Mouse (Mus musculus) liver, embryonic 14.5 days (tissue): ENCODE results near the gene Sectm1a. TPM values are rescaled to one million over a fixed set of nuclear protein-coding genes. Genes with fewer than 3 reads are reported as not detected.

Experiments
- ATAC-seq: fragments of 200-750 bp; cut with Nextera tagmentation; 2 replicates; pipeline ENCODE4 v1.8.0; 2017; ENCODE audit warnings: moderate number of reproducible peaks, mild to moderate bottlenecking, moderate library complexity; ENCODE audit not compliant: insufficient read depth
- DNase-seq, 3 experiments: peaks; one replicate each; pipeline ENCODE4 v3.0.0-alpha.2; 2012 to 2013; ENCODE audit warnings: low read depth in 3 of 3, low spot score in 3 of 3
- H3K27ac ChIP-seq: fragments of 300-500 bp; sonication (generic); 2 replicates; pipeline ENCODE4 v1.5.1; 2014; ENCODE audit warnings: moderate library complexity, mild to moderate bottlenecking, control low read depth, inconsistent platforms
- H3K27me3 ChIP-seq: fragments of 300-500 bp; sonication (generic); 2 replicates; pipeline ENCODE4 v1.6.1; 2014; ENCODE audit warnings: mild to moderate bottlenecking, low read length, moderate library complexity; ENCODE audit not compliant: control insufficient read depth, insufficient read depth
- H3K36me3 ChIP-seq: fragments of 300-500 bp; sonication (generic); replicated peaks from 2 replicates; pipeline ENCODE4 v1.6.1; 2014; ENCODE audit warnings: low read depth; ENCODE audit not compliant: control insufficient read depth, insufficient read depth
- H3K4me1 ChIP-seq, 2 experiments: fragments of 200-500 bp in 1 of 2; fragments of 300-500 bp in 1 of 2; sonication (generic) in 1 of 2; replicated peaks; 2 replicates each; pipeline ENCODE4 v1.6.1; 2012 to 2014; ENCODE audit warnings: antibody characterized with exemption in 1 of 2, inconsistent platforms in 1 of 2, low read length in 1 of 2; ENCODE audit not compliant: control insufficient read depth in 2 of 2, insufficient read depth in 2 of 2
- H3K4me2 ChIP-seq: fragments of 300-500 bp; sonication (generic); 2 replicates; pipeline ENCODE4 v1.6.1; 2014; ENCODE audit warnings: low read depth, mild to moderate bottlenecking, control low read depth, moderate library complexity
- H3K4me3 ChIP-seq, 2 experiments: fragments of 200-500 bp in 1 of 2; fragments of 300-500 bp in 1 of 2; sonication (generic) in 1 of 2; 2 replicates each; pipeline ENCODE4 v1.5.1; 2012 to 2014; ENCODE audit warnings: low read depth in 2 of 2, low read length in 2 of 2, mild to moderate bottlenecking in 2 of 2, control low read depth in 1 of 2, inconsistent platforms in 1 of 2, moderate library complexity in 1 of 2; ENCODE audit not compliant: insufficient read depth in 1 of 2
- H3K9ac ChIP-seq: fragments of 300-500 bp; sonication (generic); replicated peaks from 2 replicates; pipeline ENCODE4 v1.6.1; 2014; ENCODE audit warnings: mild to moderate bottlenecking, control low read depth, moderate library complexity
- H3K9me3 ChIP-seq: fragments of 300-500 bp; sonication (generic); 2 replicates; pipeline ENCODE4 v1.6.1; 2016; ENCODE audit warnings: low read length, mixed read lengths; ENCODE audit not compliant: control insufficient read depth
- CTCF ChIP-seq: IDR thresholded peaks from 2 replicates; pipeline ENCODE4 v1.5.1; 2016; ENCODE audit warnings: antibody characterized with exemption, low read depth, control low read depth
- EP300 ChIP-seq: IDR thresholded peaks from 2 replicates; pipeline ENCODE4 v1.6.1; 2016; ENCODE audit warnings: antibody characterized with exemption, low read depth
- WGBS: fragments of 180-500 bp; shearing (Covaris S2); extraction: QIAGEN DNeasy Blood & Tissue Kit; methylation state at CpG from one replicate; pipeline ENCODE4 v1.1.7; 2014; ENCODE audit not compliant: insufficient replicate concordance; 5-methylcytosine and 5-hydroxymethylcytosine counted together
- polyA plus RNA-seq, 2 experiments: library from polyadenylated mRNA; depleted of rRNA in 1 of 2; stranded (reverse) in 1 of 2; unstranded in 1 of 2; fragments of >200 nt; fragmentation: Nextera tagmentation in 1 of 2; extraction: Ambion mirVana in 1 of 2; gene quantifications; 2 replicates each; pipeline versions ENCODE4 v1.2.1 to v1.2.3; 2012 to 2014

The Sectm1a gene
- polyA plus RNA-seq, 2 experiments: 1.0 to 1.3 TPM

DNA sequence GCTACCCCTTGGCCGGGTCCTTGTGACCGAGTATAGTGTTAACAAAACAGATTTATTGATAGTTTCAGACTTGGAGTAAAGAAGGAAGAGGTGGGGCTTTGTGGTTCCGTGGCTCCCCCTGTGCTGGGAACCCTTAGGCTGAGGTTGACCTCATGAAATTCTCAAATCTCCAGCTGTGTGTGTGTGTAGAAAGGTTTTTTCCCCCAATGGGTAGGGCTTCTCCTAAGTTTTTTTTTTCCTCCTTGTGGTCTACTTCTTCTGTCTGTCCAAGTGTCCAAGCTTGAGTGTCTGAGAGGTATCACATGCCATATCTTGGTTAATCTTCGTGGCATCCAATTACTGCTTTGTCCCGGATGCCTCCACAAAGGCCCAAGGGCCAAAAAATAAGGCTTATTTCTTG is 47.9 kb downstream of the Sectm1a start:
- Histone ChIP-seq H3K9me3 (no peaks in the 10 kb centered on the region), H3K9ac (no peak overlapping the region), H3K4me2 (no peak overlapping the region), H3K4me1 (no peaks in the 10 kb centered on the region), H3K4me3 (no peak overlapping the region), H3K27ac (no peak overlapping the region), H3K36me3 (no peaks in the 10 kb centered on the region), H3K27me3 (no peaks in the 10 kb centered on the region; the same call in 1 of the 2 replicates)
- DNase-seq (no peak), ATAC-seq (no peak)
- TF ChIP-seq EP300 (no peak), CTCF (no peak)
- WGBS: 28% methylated on average over 5 of the region's 5 CpGs

DNA sequence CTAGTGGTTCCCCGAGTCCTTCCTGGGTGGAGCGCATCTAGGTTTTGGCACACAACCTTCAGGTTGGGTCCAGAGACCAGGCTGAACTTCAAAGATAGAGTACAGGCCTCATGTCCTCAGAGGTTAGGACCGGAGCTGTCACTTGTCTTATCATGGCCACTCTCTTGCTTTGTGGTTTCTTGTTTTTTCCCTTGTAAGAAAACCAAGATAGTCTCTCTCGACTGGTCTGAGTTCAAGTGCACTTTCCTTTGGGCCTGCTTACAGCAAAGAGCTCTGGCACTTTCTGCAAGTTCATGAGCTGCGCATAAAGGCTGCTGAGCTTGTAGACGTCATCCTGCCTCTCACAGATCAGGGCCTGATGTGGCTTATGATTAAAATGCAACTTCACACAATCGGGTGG is 53.8 kb downstream of the Sectm1a start:
- Histone ChIP-seq H3K4me2 (no peak overlapping the region), H3K4me1 (peaks cover 0 to 9% of the 10 kb centered on the region in 2 experiments; a peak in 2 of 4 replicates), H3K36me3 (no peaks in the 10 kb centered on the region), H3K9ac (no peak overlapping the region), H3K27ac (no peak overlapping the region), H3K27me3 (no peaks in the 10 kb centered on the region; the same call in 1 of the 2 replicates), H3K9me3 (no peaks in the 10 kb centered on the region), H3K4me3 (no peak overlapping the region)
- WGBS: 18% methylated on average over 7 of the region's 7 CpGs
- TF ChIP-seq EP300 (0 out of 2 replicates have a peak, but pooled peaks have one; percentile 23), CTCF (no peak)
- no peak for DNase-seq
- peak; percentile 53; the same call in 1 of the 2 replicates for ATAC-seq

DNA sequence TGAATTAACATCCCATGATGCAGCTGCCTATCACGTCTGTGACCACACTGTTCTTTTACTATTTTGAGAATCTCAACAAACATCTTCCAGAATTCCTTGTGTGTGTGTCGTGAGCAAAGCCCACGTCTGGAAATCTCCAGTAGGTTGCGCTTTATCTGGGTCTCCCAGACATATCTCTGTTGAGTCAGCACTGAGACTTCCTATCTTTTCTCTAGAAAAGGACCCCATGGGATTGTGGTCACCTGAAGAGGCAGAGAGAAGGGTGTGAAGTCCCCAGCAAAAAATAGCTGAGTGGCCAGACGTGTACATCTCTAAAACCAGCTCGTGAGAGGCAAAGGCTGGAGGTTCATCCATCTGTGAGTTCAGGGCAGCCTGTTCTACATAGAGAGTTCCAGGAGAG is 56.9 kb downstream of the Sectm1a start:
- Histone ChIP-seq H3K4me3 (no peak overlapping the region), H3K27me3 (no peaks in the 10 kb centered on the region), H3K9ac (no peak overlapping the region), H3K9me3 (no peaks in the 10 kb centered on the region), H3K27ac (no peak overlapping the region), H3K4me2 (no peak overlapping the region), H3K4me1 (peaks cover 0 to 9% of the 10 kb centered on the region in 2 experiments; a peak in 2 of 4 replicates), H3K36me3 (no peaks in the 10 kb centered on the region)
- TF ChIP-seq CTCF: no peak
- TF ChIP-seq EP300: no peak
- ATAC-seq (no peak), DNase-seq (no peak)
- 13% methylated on average over 6 of the region's 6 CpGs for WGBS

- DNase-seq: no peak
- H3K9ac ChIP-seq: no peak overlapping the region
- TF ChIP-seq EP300 (no peak), CTCF (no peak)
- H3K27ac ChIP-seq: no peak overlapping the region
- H3K36me3 ChIP-seq: no peaks in the 10 kb centered on the region
- 57% methylated on average over 5 of the region's 5 CpGs for WGBS
- no peak overlapping the region for H3K4me2 ChIP-seq
- no peaks in the 10 kb centered on the region for H3K27me3 ChIP-seq
- ATAC-seq: no peak
- no peak overlapping the region for H3K4me3 ChIP-seq
- no peaks in the 10 kb centered on the region for H3K9me3 ChIP-seq
- no peaks in the 10 kb centered on the region for H3K4me1 ChIP-seq
Measured at GRCm38 (mm10) chr11:121019501-121019900, 61.5 kb downstream of the Sectm1a start.

DNA sequence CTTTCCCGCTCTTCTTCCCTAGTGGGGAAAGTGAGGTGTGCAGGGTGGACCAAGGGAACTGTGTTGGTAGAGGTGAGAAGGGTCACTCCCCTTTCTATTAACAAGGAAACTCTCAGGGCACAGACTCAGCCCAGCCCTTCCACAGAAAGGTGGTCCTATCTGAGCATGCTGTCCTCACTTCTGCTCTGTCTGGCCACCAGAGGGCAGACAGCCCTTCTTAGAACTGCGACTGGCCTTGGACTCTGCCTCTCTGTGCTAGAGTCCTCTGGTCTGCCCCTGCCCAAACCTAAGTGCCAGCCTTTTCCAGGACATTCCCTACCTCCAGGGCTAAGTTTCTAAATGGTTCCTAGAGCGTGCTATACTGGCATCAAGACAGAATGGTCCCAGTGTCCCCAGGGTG is 63.3 kb downstream of the Sectm1a start:
- Histone ChIP-seq H3K27ac (no peak overlapping the region), H3K4me2 (no peak overlapping the region), H3K9ac (no peak overlapping the region), H3K4me1 (no peaks in the 10 kb centered on the region), H3K9me3 (no peaks in the 10 kb centered on the region), H3K27me3 (no peaks in the 10 kb centered on the region), H3K36me3 (no peaks in the 10 kb centered on the region), H3K4me3 (no peak overlapping the region)
- TF ChIP-seq EP300 (no peak), CTCF (peak; percentile 90)
- DNase-seq: peak; percentile 18 to 32 (median 28)
- 28% methylated on average over 3 of the region's 3 CpGs for WGBS
- peak; percentile 62; the same call in 1 of the 2 replicates for ATAC-seq

Other genes starting within 250 kb of the Sectm1a start
- gene Ccdc57, start 148.3 kb downstream of the Sectm1a start, polyA plus RNA-seq (2012; rRNA removed): 1.2 and 1.4 TPM in 2 replicates
- gene Ccdc57, start 148.3 kb downstream of the Sectm1a start, polyA plus RNA-seq (2014; fragmentation: Nextera tagmentation; extraction: Ambion mirVana): 1.3 and 1.4 TPM in 2 replicates
- gene Slc16a3, start 132.7 kb downstream of the Sectm1a start, polyA plus RNA-seq (2012; rRNA removed): 23.5 and 25.0 TPM in 2 replicates
- gene Slc16a3, start 132.7 kb downstream of the Sectm1a start, polyA plus RNA-seq (2014; fragmentation: Nextera tagmentation; extraction: Ambion mirVana): 25.8 and 31.6 TPM in 2 replicates
- gene Csnk1d, start 89.9 kb downstream of the Sectm1a start, polyA plus RNA-seq (2012; rRNA removed): 22.5 and 27.0 TPM in 2 replicates
- 17.1 and 19.6 TPM in 2 replicates for gene Csnk1d, start 89.9 kb downstream of the Sectm1a start, polyA plus RNA-seq (2014; fragmentation: Nextera tagmentation; extraction: Ambion mirVana)
- 0.37 and 0.54 TPM in 2 replicates for gene Cd7, start 41.8 kb downstream of the Sectm1a start, polyA plus RNA-seq (2012; rRNA removed)
- gene Cd7, start 41.8 kb downstream of the Sectm1a start, polyA plus RNA-seq (2014; fragmentation: Nextera tagmentation; extraction: Ambion mirVana): 0.56 and 0.57 TPM in 2 replicates
- gene Sectm1b, start 17.7 kb downstream of the Sectm1a start, polyA plus RNA-seq (2012; rRNA removed): 0.05 and 0.08 TPM in 2 replicates
- gene Sectm1b, start 17.7 kb downstream of the Sectm1a start, polyA plus RNA-seq (2014; fragmentation: Nextera tagmentation; extraction: Ambion mirVana): 0.04 TPM in 1 of 2 replicates, not detected in the other
- gene Tex19.2, start 37.5 kb upstream of the Sectm1a start, polyA plus RNA-seq (2012; rRNA removed): 0.08 and 0.10 TPM in 2 replicates
- gene Tex19.2, start 37.5 kb upstream of the Sectm1a start, polyA plus RNA-seq (2014; fragmentation: Nextera tagmentation; extraction: Ambion mirVana): not detected in 2 replicates
- gene Tex19.1, start 64.9 kb upstream of the Sectm1a start, polyA plus RNA-seq (2012; rRNA removed): 0.06 and 0.08 TPM in 2 replicates
- not detected in 2 replicates for gene Tex19.1, start 64.9 kb upstream of the Sectm1a start, polyA plus RNA-seq (2014; fragmentation: Nextera tagmentation; extraction: Ambion mirVana)
- not detected in 2 replicates for gene Uts2r, start 79.1 kb upstream of the Sectm1a start, polyA plus RNA-seq (2012; rRNA removed)
- not detected in 2 replicates for gene Uts2r, start 79.1 kb upstream of the Sectm1a start, polyA plus RNA-seq (2014; fragmentation: Nextera tagmentation; extraction: Ambion mirVana)
- 7.4 and 8.1 TPM in 2 replicates for gene Hexdc, start 123.2 kb upstream of the Sectm1a start, polyA plus RNA-seq (2012; rRNA removed)
- 2.3 and 2.7 TPM in 2 replicates for gene Hexdc, start 123.2 kb upstream of the Sectm1a start, polyA plus RNA-seq (2014; fragmentation: Nextera tagmentation; extraction: Ambion mirVana)
- gene Ogfod3, start 123.5 kb upstream of the Sectm1a start, polyA plus RNA-seq (2012; rRNA removed): 4.0 and 5.6 TPM in 2 replicates
- 13.3 and 15.3 TPM in 2 replicates for gene Ogfod3, start 123.5 kb upstream of the Sectm1a start, polyA plus RNA-seq (2014; fragmentation: Nextera tagmentation; extraction: Ambion mirVana)
- gene Cybc1, start 148.1 kb upstream of the Sectm1a start, polyA plus RNA-seq (2012; rRNA removed): 14.8 and 16.1 TPM in 2 replicates
- gene Cybc1, start 148.1 kb upstream of the Sectm1a start, polyA plus RNA-seq (2014; fragmentation: Nextera tagmentation; extraction: Ambion mirVana): 19.7 and 20.3 TPM in 2 replicates
- gene Narf, start 156.0 kb upstream of the Sectm1a start, polyA plus RNA-seq (2012; rRNA removed): 27.9 and 46.6 TPM in 2 replicates
- gene Narf, start 156.0 kb upstream of the Sectm1a start, polyA plus RNA-seq (2014; fragmentation: Nextera tagmentation; extraction: Ambion mirVana): 108 and 110 TPM in 2 replicates
- gene Foxk2, start 178.8 kb upstream of the Sectm1a start, polyA plus RNA-seq (2012; rRNA removed): 9.9 and 10.0 TPM in 2 replicates
- gene Foxk2, start 178.8 kb upstream of the Sectm1a start, polyA plus RNA-seq (2014; fragmentation: Nextera tagmentation; extraction: Ambion mirVana): 3.1 and 4.2 TPM in 2 replicates